Mouse (Mus musculus): ENCODE measurements around the gene Vps26c. TPM values are rescaled to one million over a fixed set of nuclear protein-coding genes. Genes with fewer than 3 reads are reported as not detected.
A peak's percentile ranks its signal among the peaks of the same experiment; 100 is the strongest.
"Not testable (repeated sequence)": the region's sequence is repeated elsewhere in the genome, so short reads cannot be mapped to it uniquely, and the experiment has no call there.

The Vps26c gene
- total RNA-seq, 2 experiments from 2014 or later: 30.5 to 35.4 TPM

DNA sequence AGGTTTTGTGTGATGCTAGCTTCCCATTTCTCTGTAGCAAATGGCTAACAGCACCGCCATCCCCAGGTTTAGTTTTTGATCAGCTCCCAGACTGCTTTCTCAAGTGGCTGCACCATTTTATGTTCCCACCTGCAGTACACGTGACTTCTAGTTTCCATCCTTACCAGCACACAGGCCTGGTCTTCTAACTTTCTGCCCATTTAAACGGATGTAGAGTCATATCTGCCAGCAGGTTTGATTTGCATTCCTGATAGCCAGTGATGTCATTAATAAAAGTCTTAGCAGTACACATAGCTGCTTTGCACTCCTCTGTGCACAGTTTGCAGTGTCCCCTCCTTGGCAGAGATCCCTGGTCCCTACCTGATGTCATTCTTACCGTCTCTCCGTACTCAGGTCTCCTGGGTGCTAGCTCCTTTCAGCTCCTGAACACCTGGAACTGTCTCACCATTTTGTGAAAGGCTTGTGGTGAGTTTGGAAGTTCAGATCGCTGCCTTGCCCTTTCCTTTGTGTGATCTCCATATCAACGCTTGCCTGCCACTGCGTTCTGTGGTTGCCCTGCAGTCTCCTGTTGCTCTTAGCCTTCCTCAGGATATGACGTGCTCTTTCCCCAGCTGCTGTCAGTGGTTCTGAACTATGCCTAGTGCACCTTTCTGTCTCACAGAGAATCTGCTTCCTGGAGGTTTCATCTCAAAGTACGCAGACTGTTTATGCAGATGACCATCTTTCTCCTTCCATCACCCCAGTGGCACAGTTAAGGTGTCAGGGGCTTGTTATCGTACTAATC lies 41.7 kb downstream of the Vps26c start:
- no peak overlapping the region for H3K27ac ChIP-seq
- TF ChIP-seq CTCF (IDR thresholded peaks at IDR 0.05): no peak
- intact Hi-C loops (cut with DNase I): no loop called here
- no peak for DNase-seq (ENCODE audit: extremely low spot score in 1 of 2, low spot score in 2 of 2)
- H3K4me3 ChIP-seq: no peak overlapping the region

GRCm38 (mm10) chr16:94473086-94473822 lies 53.4 kb downstream of the Vps26c start:
- no peak for TF ChIP-seq CTCF (IDR thresholded peaks at IDR 0.05)
- DNase-seq (ENCODE audit: extremely low spot score in 1 of 2, low spot score in 2 of 2): peak in 1 of 2 experiments; percentile 38
- Histone ChIP-seq H3K4me3 (no peak overlapping the region), H3K27ac (peak overlapping the region; percentile 58)
- intact Hi-C loops (cut with DNase I): loop anchor here (2.0 to 10.0 kb wide), 2 partner anchors 96 to 872 kb away; no protein-coding TSS in a partner anchor

DNA sequence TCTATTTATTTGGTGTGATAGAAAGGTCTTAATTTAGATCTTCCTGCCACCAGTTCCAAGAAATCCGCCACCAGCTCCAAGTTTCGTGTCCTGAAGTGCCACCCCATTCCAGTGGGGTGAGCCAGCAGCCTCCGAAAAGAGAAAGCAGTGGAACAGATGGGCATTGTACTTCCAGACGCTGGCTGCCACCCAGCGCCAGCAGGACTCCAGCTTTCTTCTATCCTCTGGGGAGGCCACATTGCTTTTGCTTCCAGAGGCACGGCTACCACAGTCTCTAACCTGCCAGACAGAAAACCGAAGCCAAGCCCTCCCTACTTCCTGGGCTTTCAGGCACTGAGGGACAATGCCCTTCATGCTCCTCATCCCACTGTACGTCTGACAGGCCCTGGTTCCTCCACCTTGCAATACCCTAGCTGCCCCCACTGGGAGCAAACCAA lies 54.1 kb downstream of the Vps26c start:
- peak overlapping the region; percentile 58 for H3K27ac ChIP-seq
- no peak overlapping the region for H3K4me3 ChIP-seq
- intact Hi-C loops (cut with DNase I): loop anchor here (1.0 to 10.0 kb wide), 3 partner anchors 54 to 872 kb away; partner anchors contain the start of gene Vps26c
- peak; percentile 71 to 74 for DNase-seq (ENCODE audit: extremely low spot score in 1 of 2, low spot score in 2 of 2)
- peak; percentile 27 for TF ChIP-seq CTCF (IDR thresholded peaks at IDR 0.05)

DNA sequence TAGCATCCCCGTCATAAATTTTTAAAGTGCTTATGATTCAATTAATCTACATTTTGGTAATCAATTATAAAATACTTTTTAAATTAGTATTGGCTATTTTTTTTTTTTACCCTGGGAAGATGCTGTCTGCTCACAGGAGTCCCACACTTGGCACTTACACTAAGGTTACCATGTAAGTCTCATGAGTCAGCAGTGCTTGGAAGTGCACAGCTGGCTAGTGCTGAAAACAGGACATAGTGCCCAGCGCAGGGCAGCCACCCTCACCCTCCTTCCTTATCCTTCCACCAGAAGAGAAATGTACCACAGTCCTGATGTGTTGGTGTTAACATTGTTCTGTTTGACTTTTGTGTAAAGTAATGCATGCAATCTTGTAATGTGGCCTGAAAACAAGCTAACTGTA lies 58.2 kb downstream of the Vps26c start:
- TF ChIP-seq CTCF (IDR thresholded peaks at IDR 0.05): no peak
- Histone ChIP-seq H3K27ac (no peak overlapping the region), H3K4me3 (no peak overlapping the region)
- intact Hi-C loops (cut with DNase I): no loop called here
- no peak for DNase-seq (ENCODE audit: extremely low spot score in 1 of 2, low spot score in 2 of 2)

DNA sequence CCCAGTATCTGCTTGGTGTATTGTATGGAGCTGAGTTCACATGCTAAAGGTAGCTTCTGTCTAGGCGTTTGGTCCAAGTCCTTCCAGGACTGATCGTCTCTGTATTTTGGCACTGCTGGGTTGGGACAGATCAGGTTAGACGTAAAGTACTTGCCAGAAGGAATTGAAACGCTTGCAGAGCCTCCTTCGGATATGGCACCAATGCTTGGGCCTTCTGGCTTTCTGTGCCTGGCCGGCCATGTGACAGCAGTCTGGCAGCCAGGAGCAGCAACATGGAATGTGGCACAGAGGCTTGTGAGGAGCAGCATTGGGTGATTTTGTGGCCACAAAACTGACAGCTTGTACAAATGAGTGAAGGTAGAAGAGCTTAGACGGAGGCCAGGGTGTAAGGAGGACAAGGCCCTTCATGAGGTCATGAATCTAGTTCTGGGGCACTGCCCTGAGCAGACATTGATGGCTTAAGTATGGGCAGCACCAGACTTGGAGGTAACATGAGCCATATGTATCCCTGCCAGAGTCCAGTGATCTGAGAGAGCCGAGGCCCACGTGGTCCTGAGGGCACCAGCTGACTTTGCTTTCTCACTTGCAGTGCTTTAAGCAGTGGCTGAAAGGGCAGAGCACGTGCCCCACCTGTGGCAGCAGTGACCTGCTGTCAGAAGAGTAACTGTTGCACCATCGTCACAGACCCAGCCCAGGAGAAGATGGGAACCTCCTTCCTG lies 59.1 kb downstream of the Vps26c start:
- TF ChIP-seq CTCF (IDR thresholded peaks at IDR 0.05): no peak
- DNase-seq (ENCODE audit: extremely low spot score in 1 of 2, low spot score in 2 of 2): no peak
- intact Hi-C loops (cut with DNase I): no loop called here
- Histone ChIP-seq H3K27ac (no peak overlapping the region; the same call in 1 of the 2 replicates), H3K4me3 (no peak overlapping the region)

DNA sequence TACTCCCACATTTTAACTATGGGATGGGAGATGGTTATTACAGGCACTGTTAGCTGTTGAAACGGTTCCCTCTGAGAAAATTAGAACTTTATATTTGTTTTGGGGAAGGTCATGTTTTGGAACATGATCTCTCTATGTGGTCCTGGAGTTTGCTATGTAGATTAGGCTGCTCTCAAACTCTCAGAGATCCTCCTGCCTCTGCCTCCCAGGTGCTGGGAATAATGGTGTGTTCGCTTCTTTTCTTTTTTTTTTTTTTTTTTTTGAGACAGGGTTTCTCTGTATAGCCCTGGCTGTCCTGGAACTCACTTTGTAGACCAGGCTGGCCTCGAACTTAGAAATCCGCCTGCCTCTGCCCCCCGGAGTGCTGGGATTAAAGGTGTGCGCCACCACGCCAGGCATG lies 60.3 kb downstream of the Vps26c start:
- H3K27ac ChIP-seq; DNase-seq (ENCODE audit: extremely low spot score in 1 of 2, low spot score in 2 of 2); H3K4me3 ChIP-seq; intact Hi-C loops (cut with DNase I): not testable (repeated sequence)

DNA sequence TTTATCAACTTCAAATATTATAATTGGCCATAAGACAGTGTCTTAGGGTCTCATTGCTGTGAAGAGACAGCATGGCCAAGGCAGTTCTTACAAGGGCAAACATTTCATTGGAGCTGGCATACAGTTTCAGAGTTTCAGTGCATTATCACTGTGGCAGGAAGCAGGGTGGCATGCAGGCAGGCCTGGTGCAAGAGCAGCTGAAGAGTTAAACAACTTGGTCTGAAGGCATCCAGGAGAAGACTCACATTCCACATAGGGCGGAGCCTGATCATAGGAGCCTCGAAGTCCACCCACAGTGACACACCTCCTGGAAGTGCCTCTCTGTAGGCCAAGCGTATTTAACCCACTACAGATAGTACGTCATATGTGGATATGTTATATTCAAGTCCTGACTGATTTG lies 60.7 kb downstream of the Vps26c start:
- H3K27ac ChIP-seq: no peak overlapping the region
- intact Hi-C loops (cut with DNase I): no loop called here
- DNase-seq (ENCODE audit: extremely low spot score in 1 of 2, low spot score in 2 of 2): no peak
- no peak for TF ChIP-seq CTCF (IDR thresholded peaks at IDR 0.05)
- no peak overlapping the region for H3K4me3 ChIP-seq

- no peak overlapping the region for H3K4me3 ChIP-seq
- intact Hi-C loops (cut with DNase I): no loop called here
- H3K27ac ChIP-seq: no peak overlapping the region
- DNase-seq (ENCODE audit: extremely low spot score in 1 of 2, low spot score in 2 of 2): no peak
- no peak for TF ChIP-seq CTCF (IDR thresholded peaks at IDR 0.05)
Observed at GRCm38 (mm10) chr16:94464067-94464466, 62.6 kb downstream of the Vps26c start.

- TF ChIP-seq CTCF (IDR thresholded peaks at IDR 0.05): no peak
- H3K4me3 ChIP-seq: no peak overlapping the region
- no peak for DNase-seq (ENCODE audit: extremely low spot score in 1 of 2, low spot score in 2 of 2)
- intact Hi-C loops (cut with DNase I): no loop called here
- H3K27ac ChIP-seq: peak overlapping the region; percentile 15; the same call in 1 of the 2 replicates
Observed at GRCm38 (mm10) chr16:94454146-94454545, 72.5 kb downstream of the Vps26c start.

DNA sequence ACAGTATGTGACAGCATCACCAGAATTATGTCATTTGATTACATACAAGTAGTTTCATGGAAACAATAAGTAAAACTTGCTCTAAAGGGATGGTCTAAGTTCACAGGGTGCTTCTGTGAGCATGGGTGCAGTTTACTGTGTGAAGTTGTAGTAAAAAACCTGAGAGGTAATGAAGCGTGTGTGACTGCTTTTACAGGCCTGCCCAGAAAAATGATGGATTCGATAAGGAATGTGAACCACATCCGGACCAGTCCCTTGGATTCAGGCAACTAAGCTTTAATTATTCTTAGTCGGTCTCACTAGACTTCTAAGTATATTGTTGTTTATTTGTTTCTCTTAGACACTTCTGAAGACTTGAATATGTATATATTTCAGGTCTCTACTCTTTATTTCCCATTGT lies 73.9 kb downstream of the Vps26c start:
- intact Hi-C loops (cut with DNase I): no loop called here
- no peak for TF ChIP-seq CTCF (IDR thresholded peaks at IDR 0.05)
- no peak for DNase-seq (ENCODE audit: extremely low spot score in 1 of 2, low spot score in 2 of 2)
- no peak overlapping the region for H3K27ac ChIP-seq
- no peak overlapping the region for H3K4me3 ChIP-seq

GRCm38 (mm10) chr16:94451545-94452488 lies 74.8 kb downstream of the Vps26c start:
- Histone ChIP-seq H3K27ac (no peak overlapping the region), H3K4me3 (no peak overlapping the region)
- no peak for DNase-seq (ENCODE audit: extremely low spot score in 1 of 2, low spot score in 2 of 2)
- no peak for TF ChIP-seq CTCF (IDR thresholded peaks at IDR 0.05)
- intact Hi-C loops (cut with DNase I): no loop called here
